Mouse (Mus musculus) embryonic fibroblast, embryonic 13.5 days (primary cell): ENCODE data around the gene Prdx2.

Source experiments
- CTCF ChIP-seq: IDR thresholded peaks from 2 replicates; pipeline ENCODE4 v1.5.1; 2011; ENCODE audit warnings: mild to moderate bottlenecking, control low read depth, low read length, moderate library complexity, borderline replicate concordance; ENCODE audit not compliant: insufficient read depth
- POLR2A ChIP-seq: IDR thresholded peaks from 2 replicates; pipeline ENCODE4 v1.6.1; 2011; ENCODE audit warnings: low read depth, mild to moderate bottlenecking, control low read depth, low read length, moderate library complexity

DNA sequence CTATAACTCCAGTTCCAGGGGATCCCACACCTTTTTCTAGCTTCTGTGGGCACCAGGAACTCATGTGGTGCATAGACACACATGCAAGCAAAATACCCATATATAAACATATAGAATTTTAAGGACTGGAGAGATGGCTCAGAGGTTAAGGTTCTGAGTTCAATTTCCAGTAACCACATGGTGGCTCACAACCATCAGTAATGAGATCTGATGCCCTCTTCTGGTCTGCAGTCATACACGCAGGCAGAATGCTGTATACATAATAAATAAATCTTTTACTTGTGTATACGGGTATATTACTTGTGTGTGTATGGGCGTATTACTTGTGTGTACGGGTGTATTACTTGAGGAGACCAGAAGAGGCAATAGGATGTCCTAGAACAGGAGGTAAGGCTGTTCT, 5.4 kb upstream of the Prdx2 start:
- no peak for TF ChIP-seq CTCF
- TF ChIP-seq POLR2A = no peak
